Mouse (Mus musculus) hindbrain, postnatal 0 days (tissue): ENCODE data around the gene Trit1. TPM values are rescaled to one million over a fixed set of nuclear protein-coding genes. Genes with fewer than 3 reads are reported as not detected.

Experiments
- ATAC-seq: fragments of 200-750 bp; cut with Nextera tagmentation; 2 replicates; pipeline ENCODE4 v1.8.0; 2017; ENCODE audit warnings: mild to moderate bottlenecking, moderate TSS enrichment, moderate library complexity
- DNase-seq: peaks from one replicate; pipeline ENCODE4 v3.0.0-alpha.2; 2015; ENCODE audit warnings: low spot score
- H3K27ac ChIP-seq: fragments of 300-500 bp; sonication (generic); 2 replicates; pipeline ENCODE4 v1.5.1; 2014; ENCODE audit warnings: mild to moderate bottlenecking
- H3K27me3 ChIP-seq: fragments of 300-500 bp; sonication (generic); 2 replicates; pipeline ENCODE4 v1.6.1; 2014; ENCODE audit warnings: low read length, mixed read lengths; ENCODE audit not compliant: insufficient read depth
- H3K36me3 ChIP-seq: fragments of 300-500 bp; sonication (generic); 2 replicates; pipeline ENCODE4 v1.6.1; 2014; ENCODE audit warnings: low read length, mixed read lengths; ENCODE audit not compliant: insufficient read depth
- H3K4me1 ChIP-seq: fragments of 300-500 bp; sonication (generic); 2 replicates; pipeline ENCODE4 v1.6.1; 2014; ENCODE audit warnings: antibody characterized with exemption, low read length, mixed read lengths; ENCODE audit not compliant: insufficient read depth
- H3K4me2 ChIP-seq: fragments of 300-500 bp; sonication (generic); 2 replicates; pipeline ENCODE4 v1.6.1; 2014; ENCODE audit warnings: low read depth, mild to moderate bottlenecking, low read length, moderate library complexity, mixed read lengths
- H3K4me3 ChIP-seq: fragments of 300-500 bp; sonication (generic); 2 replicates; pipeline ENCODE4 v1.5.1; 2014; ENCODE audit warnings: low read length
- H3K9ac ChIP-seq: fragments of 300-500 bp; sonication (generic); replicated peaks from 2 replicates; pipeline ENCODE4 v1.6.1; 2014; ENCODE audit warnings: mild to moderate bottlenecking, low read length, moderate library complexity, mixed read lengths
- H3K9me3 ChIP-seq: fragments of 300-500 bp; sonication (generic); 2 replicates; pipeline ENCODE4 v1.6.1; 2016; ENCODE audit warnings: low read length, mixed read lengths
- CTCF ChIP-seq: IDR thresholded peaks from 2 replicates; pipeline ENCODE4 v1.5.1; 2016; ENCODE audit warnings: antibody characterized with exemption, control low read depth, low read depth
- whole genome bisulfite sequencing: fragments of 180-500 bp; shearing (Covaris S2); extraction: QIAGEN DNeasy Blood & Tissue Kit; methylation state at CpG from one replicate; pipeline ENCODE4 v1.1.7; 2014; 5-methylcytosine and 5-hydroxymethylcytosine counted together
- polyA plus RNA-seq: library from polyadenylated mRNA; unstranded; fragments of >200 nt; fragmentation: Nextera tagmentation; extraction: Ambion mirVana; gene quantifications from 2 replicates; pipeline ENCODE4 v1.2.1, GENCODE M21; 2015
- total RNA-seq: library from RNA; depleted of rRNA; stranded (reverse); fragments of >200 nt; gene quantifications from 2 replicates; pipeline ENCODE4 v1.2.3, GENCODE M21; 2014

Gene Trit1
- total and polyA plus RNA-seq, 2 experiments from 2014 or later: 18.3 to 18.5 TPM

- Histone ChIP-seq H3K9ac (no peak overlapping the region), H3K4me2 (no peak overlapping the region), H3K36me3 (no peaks in the 10 kb centered on the region), H3K9me3 (no peaks in the 10 kb centered on the region), H3K4me3 (no peak overlapping the region), H3K27me3 (no peaks in the 10 kb centered on the region), H3K27ac (no peak overlapping the region), H3K4me1 (peaks cover 6% of the 10 kb centered on the region; the same call in 1 of the 2 replicates)
- 100% methylated on average over 1 of the region's 1 CpGs for WGBS
- no peak for ATAC-seq
- no peak for DNase-seq
- peak; percentile 19; the same call in 1 of the 2 replicates for TF ChIP-seq CTCF
Measured at GRCm38 (mm10) chr4:123022896-123023295, 6.5 kb downstream of the Trit1 start.

- Histone ChIP-seq H3K4me2 (no peak overlapping the region), H3K4me1 (no peaks in the 10 kb centered on the region), H3K27ac (no peak overlapping the region; the same call in 1 of the 2 replicates), H3K9ac (no peak overlapping the region), H3K9me3 (no peaks in the 10 kb centered on the region), H3K36me3 (no peaks in the 10 kb centered on the region; the same call in 1 of the 2 replicates), H3K4me3 (no peak overlapping the region), H3K27me3 (no peaks in the 10 kb centered on the region)
- 67% methylated on average over 2 of the region's 2 CpGs for WGBS
- no peak for TF ChIP-seq CTCF
- no peak for DNase-seq
- ATAC-seq: no peak
Measured at GRCm38 (mm10) chr4:123025418-123025817, 9.0 kb downstream of the Trit1 start.

- no peaks in the 10 kb centered on the region for H3K27me3 ChIP-seq
- TF ChIP-seq CTCF: no peak
- no peak for DNase-seq
- WGBS: 94% methylated on average over 13 of the region's 13 CpGs
- H3K4me2 ChIP-seq: no peak overlapping the region
- no peak for ATAC-seq
- no peak overlapping the region for H3K27ac ChIP-seq
- no peaks in the 10 kb centered on the region for H3K4me1 ChIP-seq
- no peaks in the 10 kb centered on the region; the same call in 1 of the 2 replicates for H3K36me3 ChIP-seq
- no peaks in the 10 kb centered on the region for H3K9me3 ChIP-seq
- H3K9ac ChIP-seq: no peak overlapping the region
- H3K4me3 ChIP-seq: no peak overlapping the region
Measured at GRCm38 (mm10) chr4:123026161-123026560, 9.8 kb downstream of the Trit1 start.

- Histone ChIP-seq H3K4me2 (no peak overlapping the region), H3K27me3 (no peaks in the 10 kb centered on the region), H3K4me3 (no peak overlapping the region), H3K9ac (no peak overlapping the region), H3K9me3 (no peaks in the 10 kb centered on the region), H3K27ac (no peak overlapping the region), H3K36me3 (peaks cover 2% of the 10 kb centered on the region; the same call in 1 of the 2 replicates), H3K4me1 (no peaks in the 10 kb centered on the region)
- DNase-seq (no peak), ATAC-seq (no peak)
- no peak for TF ChIP-seq CTCF
- 71% methylated on average over 4 of the region's 4 CpGs for WGBS
Measured at GRCm38 (mm10) chr4:123026597-123026996, 10.2 kb downstream of the Trit1 start.

GRCm38 (mm10) chr4:123034841-123035240, 18.4 kb downstream of the Trit1 start:
- TF ChIP-seq CTCF: no peak
- Histone ChIP-seq H3K27ac (no peak overlapping the region), H3K4me1 (no peaks in the 10 kb centered on the region), H3K9me3 (no peaks in the 10 kb centered on the region), H3K36me3 (peaks cover 4% of the 10 kb centered on the region; the same call in 1 of the 2 replicates), H3K27me3 (no peaks in the 10 kb centered on the region), H3K4me3 (no peak overlapping the region), H3K9ac (no peak overlapping the region), H3K4me2 (no peak overlapping the region)
- 97% methylated on average over 2 of the region's 2 CpGs for WGBS
- ATAC-seq: no peak
- no peak for DNase-seq

GRCm38 (mm10) chr4:123035636-123036035, 19.2 kb downstream of the Trit1 start:
- Histone ChIP-seq H3K27ac (no peak overlapping the region), H3K4me2 (no peak overlapping the region), H3K9me3 (no peaks in the 10 kb centered on the region), H3K27me3 (no peaks in the 10 kb centered on the region), H3K9ac (no peak overlapping the region), H3K36me3 (peaks cover 4% of the 10 kb centered on the region; the same call in 1 of the 2 replicates), H3K4me3 (no peak overlapping the region), H3K4me1 (no peaks in the 10 kb centered on the region)
- no peak for TF ChIP-seq CTCF
- ATAC-seq (no peak), DNase-seq (no peak)
- WGBS: 93% methylated on average over 2 of the region's 2 CpGs

GRCm38 (mm10) chr4:123036710-123037109, 20.3 kb downstream of the Trit1 start:
- no peak overlapping the region for H3K4me3 ChIP-seq
- DNase-seq (no peak), ATAC-seq (0 out of 2 replicates have a peak, but pooled peaks have one; percentile 24)
- TF ChIP-seq CTCF: no peak
- H3K9ac ChIP-seq: no peak overlapping the region
- no peaks in the 10 kb centered on the region for H3K9me3 ChIP-seq
- no peak overlapping the region for H3K4me2 ChIP-seq
- H3K4me1 ChIP-seq: no peaks in the 10 kb centered on the region
- peaks cover 4% of the 10 kb centered on the region for H3K36me3 ChIP-seq
- no peak overlapping the region for H3K27ac ChIP-seq
- 75% methylated on average over 3 of the region's 3 CpGs for WGBS
- H3K27me3 ChIP-seq: no peaks in the 10 kb centered on the region
